Mouse (Mus musculus): Measurements from ENCODE around the gene Sfr1.

Gene Sfr1

GRCm38 (mm10) chr19:47731071-47731881 is at the start of gene Sfr1:
TSS of gene Sfr1 (plus strand) at chr19:47731682.
- in situ Hi-C loops (cut with MboI; ENCODE audit: low sequenced_read_pairs), result no loop called here

- in situ Hi-C loops (cut with MboI; ENCODE audit: low sequenced_read_pairs), result no loop called here
Measured at GRCm38 (mm10) chr19:47689592-47689991, 41.9 kb upstream of the Sfr1 start.

- in situ Hi-C loops (cut with MboI; ENCODE audit: low sequenced_read_pairs), result no loop called here
Measured at GRCm38 (mm10) chr19:47691994-47692393, 39.5 kb upstream of the Sfr1 start, which contains the start of gene Col17a1. TSS of gene Col17a1 (minus strand) at chr19:47692094.

- in situ Hi-C loops (cut with MboI; ENCODE audit: low sequenced_read_pairs), result no loop called here
Measured at GRCm38 (mm10) chr19:47695725-47696124, 35.8 kb upstream of the Sfr1 start.

- in situ Hi-C loops (cut with MboI; ENCODE audit: low sequenced_read_pairs), result no loop called here
Measured at GRCm38 (mm10) chr19:47696411-47696810, 35.1 kb upstream of the Sfr1 start.

GRCm38 (mm10) chr19:47697067-47697466 is 34.4 kb upstream of the Sfr1 start:
- in situ Hi-C loops (cut with MboI; ENCODE audit: low sequenced_read_pairs), result no loop called here

- in situ Hi-C loops (cut with MboI; ENCODE audit: low sequenced_read_pairs), result no loop called here
Measured at GRCm38 (mm10) chr19:47698266-47698665, 33.2 kb upstream of the Sfr1 start.

- in situ Hi-C loops (cut with MboI; ENCODE audit: low sequenced_read_pairs), result no loop called here
Measured at GRCm38 (mm10) chr19:47699743-47700142, 31.7 kb upstream of the Sfr1 start.

- in situ Hi-C loops (cut with MboI; ENCODE audit: low sequenced_read_pairs), result no loop called here
Measured at GRCm38 (mm10) chr19:47700509-47700908, 31.0 kb upstream of the Sfr1 start.

GRCm38 (mm10) chr19:47705080-47705771 is 26.3 kb upstream of the Sfr1 start:
- in situ Hi-C loops (cut with MboI; ENCODE audit: low sequenced_read_pairs), result no loop called here

GRCm38 (mm10) chr19:47705772-47706309 is 25.6 kb upstream of the Sfr1 start:
- in situ Hi-C loops (cut with MboI; ENCODE audit: low sequenced_read_pairs), result no loop called here

- in situ Hi-C loops (cut with MboI; ENCODE audit: low sequenced_read_pairs), result no loop called here
Measured at GRCm38 (mm10) chr19:47710376-47710775, 21.1 kb upstream of the Sfr1 start.

- in situ Hi-C loops (cut with MboI; ENCODE audit: low sequenced_read_pairs), result no loop called here
Measured at GRCm38 (mm10) chr19:47713457-47713856, 18.0 kb upstream of the Sfr1 start.

GRCm38 (mm10) chr19:47716144-47716543 is 15.3 kb upstream of the Sfr1 start:
- in situ Hi-C loops (cut with MboI; ENCODE audit: low sequenced_read_pairs), result no loop called here

GRCm38 (mm10) chr19:47719147-47719546 is 12.3 kb upstream of the Sfr1 start:
- in situ Hi-C loops (cut with MboI; ENCODE audit: low sequenced_read_pairs), result no loop called here

GRCm38 (mm10) chr19:47722471-47722870 is 9.0 kb upstream of the Sfr1 start:
- in situ Hi-C loops (cut with MboI; ENCODE audit: low sequenced_read_pairs), result loop anchor here (10.0 kb wide), 1 partner anchor 48 kb away; no protein-coding TSS in a partner anchor

GRCm38 (mm10) chr19:47724903-47725302 is 6.6 kb upstream of the Sfr1 start:
- in situ Hi-C loops (cut with MboI; ENCODE audit: low sequenced_read_pairs), result loop anchor here (10.0 kb wide), 1 partner anchor 50 kb away; no protein-coding TSS in a partner anchor

GRCm38 (mm10) chr19:47725643-47726140 is 5.8 kb upstream of the Sfr1 start:
- in situ Hi-C loops (cut with MboI; ENCODE audit: low sequenced_read_pairs), result loop anchor here (10.0 kb wide), 1 partner anchor 51 kb away; no protein-coding TSS in a partner anchor

- in situ Hi-C loops (cut with MboI; ENCODE audit: low sequenced_read_pairs), result no loop called here
Measured at GRCm38 (mm10) chr19:47730691-47731070, 801 bp upstream of the Sfr1 start.

GRCm38 (mm10) chr19:47731931-47732330 is 449 bp downstream of the Sfr1 start:
- in situ Hi-C loops (cut with MboI; ENCODE audit: low sequenced_read_pairs), result no loop called here

GRCm38 (mm10) chr19:47747072-47747471 is 15.6 kb downstream of the Sfr1 start:
- in situ Hi-C loops (cut with MboI; ENCODE audit: low sequenced_read_pairs), result no loop called here
